Mouse (Mus musculus) monocyte, adult 2 months (primary cell): ENCODE data around the gene Ggcx.
A peak's percentile ranks its signal among the peaks of the same experiment; 100 is the strongest.

Source experiments
- DNase-seq, 2 experiments: peaks; one replicate each; pipeline ENCODE4 v3.0.0; 2022; ENCODE audit warnings: low spot score in 2 of 2, low read depth in 1 of 2

Ggcx gene

GRCm38 (mm10) chr6:72414076-72414756 is at the start of gene Ggcx:
Ggcx (plus strand) TSS chr6:72414308.
- DNase-seq = peak; percentile 71 to 86

DNA sequence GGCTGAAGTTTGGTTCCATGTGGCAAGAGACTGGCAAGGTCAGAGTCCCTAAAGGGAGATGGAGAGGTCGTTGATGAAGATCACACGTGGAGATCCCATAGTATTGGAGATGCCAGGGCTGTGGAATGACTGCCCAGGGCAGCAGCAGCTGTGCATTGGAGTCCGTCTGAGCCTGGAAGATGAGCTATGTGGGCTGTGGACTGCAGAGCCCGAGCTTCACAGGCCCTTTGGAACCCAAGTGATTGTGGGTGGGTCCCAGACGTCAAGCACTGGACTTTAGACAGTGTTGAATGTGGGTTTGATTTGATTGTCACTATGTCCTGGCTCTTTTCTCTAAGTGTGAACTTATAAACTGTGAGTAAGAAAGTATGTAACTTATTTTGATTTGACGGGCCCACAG is 49.1 kb upstream of the Ggcx start:
- no peak for DNase-seq

- DNase-seq = no peak
These were observed 47.8 kb upstream of the Ggcx start for GRCm38 (mm10) chr6:72366304-72366703.

GRCm38 (mm10) chr6:72366844-72367443 is 47.2 kb upstream of the Ggcx start, which contains the start of gene Rnf181:
Rnf181 (minus strand) TSS chr6:72366956.
- no peak for DNase-seq

- DNase-seq = no peak
These were observed 46.6 kb upstream of the Ggcx start for GRCm38 (mm10) chr6:72367460-72367974.

GRCm38 (mm10) chr6:72369557-72369956 is 44.6 kb upstream of the Ggcx start:
- no peak for DNase-seq

DNA sequence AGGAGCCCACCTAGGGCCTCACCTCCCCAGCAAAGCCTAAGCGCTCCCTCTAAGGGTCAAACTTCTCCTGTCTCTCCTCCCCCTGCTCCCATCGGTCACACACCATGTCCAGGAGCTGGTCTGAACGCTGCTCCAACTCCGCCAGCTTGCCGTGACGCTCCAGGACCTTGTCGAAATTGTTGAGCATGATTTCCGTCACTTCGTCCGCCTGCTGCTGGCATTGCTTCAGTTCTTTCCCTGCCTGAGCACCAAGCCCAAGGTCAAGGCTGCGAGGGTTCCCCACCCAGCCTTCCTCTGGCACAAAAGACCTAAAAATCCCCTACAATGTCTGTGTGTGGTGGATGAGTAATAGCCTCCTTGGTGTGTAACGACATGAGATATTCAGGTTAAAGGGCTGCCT is 44.0 kb upstream of the Ggcx start:
- no peak for DNase-seq

DNA sequence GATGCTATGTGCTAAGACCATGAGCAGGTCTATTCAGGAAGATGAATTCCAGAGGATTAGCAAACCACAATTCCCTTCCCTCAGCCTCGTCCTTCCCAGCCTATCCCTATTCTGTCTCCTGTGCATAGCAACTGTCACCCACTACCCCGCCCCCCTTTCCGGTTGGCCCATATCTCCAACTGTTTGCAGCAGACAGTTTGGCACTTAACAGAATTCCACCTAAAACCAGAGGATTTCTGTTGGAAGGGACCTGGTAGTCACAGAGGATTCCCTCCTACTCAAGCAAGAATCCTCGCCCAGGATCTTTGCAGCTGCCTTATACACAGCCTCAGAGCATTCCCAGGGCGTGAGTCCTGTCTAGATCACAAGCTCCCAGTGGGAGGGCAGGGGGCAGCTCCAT is 43.0 kb upstream of the Ggcx start:
- no peak for DNase-seq

DNA sequence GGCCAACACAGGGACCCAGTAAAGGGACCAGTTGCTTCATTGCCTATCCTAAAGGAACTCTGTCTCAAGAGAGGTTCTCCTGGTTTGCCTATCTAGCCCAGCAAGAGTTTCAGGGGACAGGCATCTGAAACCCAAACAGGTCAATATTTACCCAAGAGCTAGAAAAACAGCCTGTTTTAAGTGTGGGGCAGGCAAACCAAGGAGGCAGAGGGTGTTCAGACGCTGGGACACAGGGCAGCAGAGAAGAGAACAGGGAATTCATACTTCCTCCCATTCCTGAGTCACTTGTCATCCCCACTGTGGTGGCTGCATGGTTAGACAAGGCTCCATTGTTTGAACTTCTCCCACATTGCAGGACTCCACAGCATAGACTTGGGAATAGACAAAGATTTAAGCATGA is 42.5 kb upstream of the Ggcx start:
- DNase-seq = no peak

GRCm38 (mm10) chr6:72373184-72373583 is 40.9 kb upstream of the Ggcx start:
- DNase-seq = no peak

DNA sequence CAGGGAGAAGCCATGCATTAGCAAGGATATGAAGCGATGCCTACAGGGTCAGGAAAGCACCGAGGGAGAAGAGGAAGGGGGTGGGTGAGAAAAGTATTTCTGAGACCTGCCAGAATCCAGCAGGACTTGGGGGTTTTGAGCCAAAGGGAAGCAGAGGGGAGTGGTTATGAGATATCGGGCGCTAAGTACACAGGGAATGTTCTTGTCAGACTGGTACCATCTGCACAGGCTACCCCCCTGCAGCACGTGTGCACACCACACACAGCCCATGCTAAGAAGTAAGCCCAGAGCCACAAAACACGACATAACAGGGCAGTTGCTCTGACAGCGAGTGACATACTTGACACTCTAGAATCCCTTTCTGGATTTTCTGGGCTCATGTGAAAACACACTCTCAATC is 39.9 kb upstream of the Ggcx start:
- DNase-seq = no peak

- DNase-seq = no peak
These were observed 39.1 kb upstream of the Ggcx start for GRCm38 (mm10) chr6:72374820-72375563.

DNA sequence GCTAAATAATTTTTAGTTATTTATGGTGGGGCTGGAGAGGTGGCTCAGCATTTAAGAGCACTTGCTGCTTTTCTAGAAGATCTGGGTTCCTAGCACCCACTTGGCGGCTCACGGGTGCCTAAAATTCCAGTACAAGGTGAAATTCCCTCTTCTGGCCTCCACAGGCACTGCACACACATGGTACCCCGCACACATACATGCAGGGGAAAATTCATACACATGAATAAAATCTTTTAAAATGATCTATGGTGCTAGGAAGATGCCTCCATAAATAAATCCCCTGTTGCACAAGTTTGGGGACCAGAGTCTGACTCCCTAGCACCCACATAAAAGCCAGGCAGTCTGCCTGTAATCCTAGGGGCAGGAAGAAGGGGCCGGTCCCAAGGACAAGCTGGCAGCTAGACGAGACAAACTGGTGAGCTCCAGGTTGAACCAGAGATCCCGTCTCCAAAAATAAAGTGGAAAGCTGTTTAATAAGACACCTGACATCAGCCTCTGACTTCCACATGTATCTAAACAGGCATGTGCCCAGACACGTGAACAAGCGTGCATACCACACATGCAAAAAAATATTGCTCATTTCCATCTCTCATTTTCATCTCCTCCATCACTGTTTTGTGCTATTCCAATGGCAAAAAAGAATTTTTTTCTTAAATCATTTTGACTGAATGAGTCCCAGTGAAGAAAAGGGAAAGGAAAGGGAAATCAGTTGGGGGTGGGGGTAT is 35.4 kb upstream of the Ggcx start:
- no peak for DNase-seq

DNA sequence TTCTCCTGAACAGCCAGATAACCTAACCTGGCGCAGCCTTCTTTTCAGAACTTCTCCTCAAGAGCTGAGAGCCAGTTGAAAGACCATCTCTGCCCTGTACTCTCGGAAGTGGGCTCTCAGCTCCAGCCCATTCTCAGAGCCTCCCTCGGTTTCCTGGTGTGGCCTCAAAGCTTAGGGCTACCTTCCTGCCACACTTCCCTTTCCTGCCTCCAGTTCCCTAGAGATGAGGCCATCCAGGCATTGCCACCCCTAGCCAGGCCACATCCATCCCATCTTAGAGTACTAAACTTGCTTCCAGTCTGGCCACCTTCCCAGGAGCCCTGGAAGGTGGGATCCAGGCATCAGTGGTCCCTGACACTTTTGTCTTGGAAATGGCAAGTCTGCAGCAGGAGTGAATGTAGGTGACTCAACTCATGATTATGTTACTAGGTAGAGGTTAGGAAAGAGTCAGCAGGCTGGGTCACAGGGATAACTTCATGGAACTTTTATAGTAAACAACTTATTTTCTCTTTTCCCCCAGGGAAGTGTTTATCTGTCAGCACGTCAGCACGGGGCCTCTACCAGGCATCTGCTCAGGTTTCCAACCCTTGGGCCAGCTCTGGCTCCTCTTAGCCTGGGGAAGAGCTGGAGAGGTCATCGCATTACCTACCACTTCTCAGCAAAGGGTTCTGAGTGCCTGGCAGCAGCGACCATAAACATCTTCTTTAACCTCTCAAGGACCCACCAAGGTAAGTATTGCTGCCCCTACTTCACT is 34.6 kb upstream of the Ggcx start:
- no peak for DNase-seq

DNA sequence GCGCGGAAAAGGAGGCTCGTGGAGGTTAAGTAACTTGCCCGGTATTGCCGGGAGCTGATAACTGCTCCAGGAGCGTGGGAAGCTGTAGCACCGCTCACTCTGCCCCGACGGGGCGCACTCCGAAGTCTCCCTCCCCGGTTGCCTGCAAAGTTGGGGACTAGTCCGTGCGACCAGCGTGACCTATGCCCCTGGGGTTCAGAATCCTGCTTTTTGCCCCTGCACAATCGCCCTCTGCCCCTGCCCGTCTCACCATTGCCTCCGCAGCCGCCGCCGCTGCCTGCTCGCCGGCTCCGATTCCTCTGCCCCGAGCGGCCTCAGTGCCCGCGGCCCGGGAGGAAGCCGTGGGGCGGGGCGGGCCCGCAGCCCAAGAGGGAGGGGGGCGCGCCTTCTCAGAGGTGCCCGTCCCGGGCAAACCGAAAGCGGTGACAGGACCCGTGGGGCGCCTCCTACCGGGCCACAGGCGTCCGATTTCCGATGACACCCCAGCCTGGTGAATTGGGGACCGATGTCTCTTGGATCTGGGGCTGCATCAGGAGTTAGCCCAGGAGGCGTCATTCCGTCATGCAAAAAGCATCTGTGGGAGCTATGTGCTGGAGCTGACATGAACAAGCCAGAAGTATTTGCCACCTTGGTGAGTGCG is 33.9 kb upstream of the Ggcx start, which contains the start of gene Vamp5:
TSS of gene Vamp5 (minus strand) at position 338 of the 640 bp plus-strand sequence.
- DNase-seq = peak; percentile 36 to 75

DNA sequence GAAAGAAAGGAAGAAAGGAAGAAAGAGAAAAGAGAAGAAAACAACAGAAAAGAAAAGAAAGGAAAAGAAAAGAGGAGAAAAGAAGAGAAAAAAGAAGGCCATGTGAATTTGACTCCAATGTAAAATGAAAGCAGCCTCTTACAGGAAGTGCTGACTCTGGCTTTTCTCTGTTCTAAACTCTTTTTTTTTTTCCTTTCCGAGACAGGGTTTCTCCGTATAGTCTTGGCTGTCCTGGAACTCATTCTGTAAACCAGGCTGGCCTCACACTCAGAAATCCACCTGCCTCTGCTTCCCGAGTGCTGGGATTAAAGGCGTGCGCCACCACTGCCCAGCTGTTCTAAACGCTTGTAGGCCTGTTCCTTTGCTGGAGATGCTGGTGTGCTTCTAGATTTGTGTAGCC is 31.6 kb upstream of the Ggcx start:
- no peak for DNase-seq

DNA sequence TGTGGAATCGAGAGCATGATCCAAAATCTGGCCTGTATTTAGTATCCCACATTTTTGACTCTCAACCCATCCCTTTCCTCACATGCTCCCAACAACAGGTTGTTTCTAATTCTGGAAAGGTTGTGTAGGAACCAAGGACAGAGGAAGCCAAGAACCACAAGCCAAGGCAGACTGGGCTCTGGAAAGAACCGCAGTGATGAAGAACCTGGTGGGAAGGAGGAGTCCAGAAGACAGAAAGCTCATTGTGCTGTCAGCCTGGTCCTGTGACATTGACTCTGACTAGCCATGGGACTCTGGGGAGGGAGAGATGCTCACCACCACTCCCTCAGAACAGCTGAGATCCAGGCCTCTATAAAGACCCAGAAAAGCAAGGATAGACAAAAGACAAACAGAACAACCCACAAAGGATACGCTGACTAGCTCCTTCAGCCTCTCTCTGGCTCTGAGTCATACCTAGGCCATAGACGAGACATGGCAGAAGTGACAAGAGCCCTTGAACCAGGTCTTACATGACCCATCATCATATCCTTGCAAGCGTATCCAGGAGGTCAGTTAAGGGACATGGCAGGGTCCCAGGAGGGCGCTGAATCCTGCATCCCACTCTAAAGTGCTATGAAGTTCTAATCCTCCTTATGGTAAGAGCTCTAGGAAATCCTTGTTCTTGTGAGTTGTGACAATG is 30.8 kb upstream of the Ggcx start:
- DNase-seq = no peak

- no peak for DNase-seq
These were observed 30.2 kb upstream of the Ggcx start for GRCm38 (mm10) chr6:72383952-72384351.

DNA sequence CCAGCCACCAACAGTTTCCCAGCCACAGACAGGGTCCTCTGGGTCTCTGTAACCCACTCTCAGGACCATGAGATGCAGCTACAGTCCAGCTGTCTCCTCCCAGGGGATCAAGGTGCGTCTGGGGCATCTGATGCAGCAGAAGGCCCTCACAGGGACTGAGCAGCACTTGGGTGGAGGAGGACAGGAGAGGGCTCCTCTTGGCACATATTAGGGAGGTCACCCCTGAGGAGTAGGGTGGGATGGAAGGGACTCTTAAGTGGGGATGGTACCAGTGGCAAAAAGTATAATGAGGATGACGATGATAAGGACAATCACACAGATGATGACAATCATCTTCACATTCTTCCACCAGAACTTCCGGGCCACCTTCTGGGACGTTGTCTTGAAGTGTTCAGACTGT is 28.9 kb upstream of the Ggcx start:
- no peak for DNase-seq

GRCm38 (mm10) chr6:72386561-72386960 is 27.5 kb upstream of the Ggcx start:
- no peak for DNase-seq
